In genomic region chr14:74352286-74352685, GRCm38 (mm10) we compare ENCODE assay signal across 13 mouse cellular contexts.
A peak's percentile ranks its signal among the peaks of the same experiment; 100 is the strongest.
DNase-seq lines count a peak whose midpoint lies in the region; ATAC-seq and TF ChIP-seq lines count a peak whose summit lies in the region.
"Had no signal": no experiment of that assay in that cellular context is flagged by ENCODE, and none has a peak within 500 bp of the region (broad histone marks: within the 10 kb centered on the region; RNA-seq: fewer than 3 reads in every experiment).

No protein-coding gene starts in this region.

- H3K9ac ChIP-seq in stomach, postnatal 0 days (ENCODE audit: low read length) = no peak overlapping the region
- H3K9ac ChIP-seq: limb, embryonic 15.5 days; neural tube, embryonic 15.5 days had no signal

- H3K4me3 ChIP-seq in layer of hippocampus, adult 2 months = no peak overlapping the region
- no peak overlapping the region for H3K4me3 ChIP-seq in stomach, postnatal 0 days (ENCODE audit: low read depth, low read length)
- H3K4me3 ChIP-seq: hindbrain, embryonic 10.5 days; limb, embryonic 15.5 days; neural tube, embryonic 15.5 days had no signal

- H3K4me2 ChIP-seq in stomach, postnatal 0 days (replicated peaks; ENCODE audit: low read depth) = no peak overlapping the region
- H3K4me2 ChIP-seq: limb, embryonic 15.5 days; neural tube, embryonic 15.5 days had no signal

- H3K27me3 ChIP-seq in stomach, postnatal 0 days (ENCODE audit: control insufficient read depth, insufficient read depth, low read length) = no peaks in the 10 kb centered on the region
- H3K27me3 ChIP-seq: limb, embryonic 15.5 days; neural tube, embryonic 15.5 days had no signal

- no peaks in the 10 kb centered on the region for H3K9me3 ChIP-seq in stomach, postnatal 0 days (ENCODE audit: control insufficient read depth, low read length)
- H3K9me3 ChIP-seq: hindbrain, embryonic 10.5 days; limb, embryonic 15.5 days; neural tube, embryonic 15.5 days had no signal

- H3K36me3 ChIP-seq in stomach, postnatal 0 days (ENCODE audit: control insufficient read depth, insufficient read depth, low read length) = no peaks in the 10 kb centered on the region
- H3K36me3 ChIP-seq: hindbrain, embryonic 10.5 days; limb, embryonic 15.5 days; neural tube, embryonic 15.5 days had no signal

- peak; percentile 45 for TF ChIP-seq CTCF in layer of hippocampus, adult 2 months (conservative IDR thresholded peaks at IDR 0.05)
- TF ChIP-seq CTCF in stomach, postnatal 0 days (IDR thresholded peaks at IDR 0.05; ENCODE audit: low read depth) = peak; percentile 45

- no peak overlapping the region for H3K27ac ChIP-seq in layer of hippocampus, adult 2 months
- no peak overlapping the region for H3K27ac ChIP-seq in stomach, postnatal 0 days (replicated peaks)
- H3K27ac ChIP-seq: hindbrain, embryonic 10.5 days; limb, embryonic 15.5 days; neural tube, embryonic 15.5 days had no signal

- peak; percentile 12 for DNase-seq in embryo, embryonic 11 days
- no peak for DNase-seq in embryo, embryonic 10 days (ENCODE audit: low spot score)
- no peak for DNase-seq in layer of hippocampus, adult 2 months (ENCODE audit: low spot score in 2 of 2)
- no peak for DNase-seq in layer of hippocampus, adult 18-20 months (ENCODE audit: low spot score in 2 of 2)
- peak; percentile 16 for DNase-seq in thymus, postnatal 4 days
- DNase-seq in thymus, postnatal 0 days (ENCODE audit: low spot score) = no peak
- no peak for DNase-seq in stomach, postnatal 0 days (ENCODE audit: low spot score)
- no peak for DNase-seq in frontal cortex, adult 2 months (ENCODE audit: extremely low spot score in 1 of 2, low spot score in 1 of 2)
- DNase-seq: cerebellum, adult 11-12 months had no signal

- ATAC-seq in stomach, postnatal 0 days (ENCODE audit: low FRiP score, low TSS enrichment) = no peak
- ATAC-seq: activated CD4-positive, CD25-positive, alpha-beta regulatory T cell, adult 4 months had no signal

- TF ChIP-seq EP300 in stomach, postnatal 0 days (optimal IDR thresholded peaks at IDR 0.05) = no peak

- 16% methylated on average over 1 of the region's 1 CpGs for WGBS in stomach, postnatal 0 days

- no peaks in the 10 kb centered on the region for H3K4me1 ChIP-seq in stomach, postnatal 0 days (replicated peaks; ENCODE audit: control insufficient read depth, insufficient read depth)
- H3K4me1 ChIP-seq: limb, embryonic 15.5 days; neural tube, embryonic 15.5 days had no signal

Comparison
In these comparisons a context has a peak if more than half of its experiments do, and no peak if none do; other contexts are left out.
1. DNase-seq: peak in embryo, embryonic 11 days (single experiment) and thymus, postnatal 4 days (single experiment); none in embryo, embryonic 10 days (single experiment), layer of hippocampus, adult 2 months (0 of 2), layer of hippocampus, adult 18-20 months (0 of 2), thymus, postnatal 0 days (single experiment), stomach, postnatal 0 days (single experiment) and frontal cortex, adult 2 months (0 of 2).